Mouse (Mus musculus) cortical plate, adult 2 months (tissue): ENCODE measurements around the gene Tcea2.

Experiments
- CTCF ChIP-seq: fragments of 200-500 bp; IDR thresholded peaks from 2 replicates; pipeline ENCODE4 v1.5.1; 2011; ENCODE audit warnings: mild to moderate bottlenecking, control low read depth, low read length; ENCODE audit not compliant: insufficient read depth; ENCODE audit errors: extremely low read depth
- POLR2A ChIP-seq: fragments of 200-500 bp; IDR thresholded peaks from 2 replicates; pipeline ENCODE4 v1.6.1; 2011; ENCODE audit warnings: mild to moderate bottlenecking, low read length, control low read depth; ENCODE audit not compliant: insufficient read depth; ENCODE audit errors: extremely low read depth

DNA sequence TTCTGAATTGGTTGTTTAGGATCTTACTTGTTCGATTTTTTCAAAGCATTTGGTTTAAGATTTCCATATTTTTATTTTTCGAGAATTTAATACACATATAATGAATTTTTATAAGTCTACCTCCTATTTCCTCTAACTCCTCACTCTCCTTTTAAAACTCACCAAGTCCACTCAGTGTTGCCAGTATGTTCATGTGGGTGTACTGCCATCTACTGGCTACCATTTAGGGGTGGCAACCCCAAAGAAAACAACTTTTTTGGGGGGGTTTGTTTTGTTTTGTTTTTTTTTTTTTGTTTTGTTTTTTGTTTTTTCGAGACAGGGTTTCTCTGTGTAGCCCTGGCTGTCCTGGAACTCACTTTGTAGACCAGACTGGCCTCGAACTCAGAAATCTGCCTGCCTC lies 26.6 kb downstream of the Tcea2 start:
- TF ChIP-seq POLR2A (no peak), CTCF (peak; percentile 44; the same call in 1 of the 2 replicates)
